Mouse (Mus musculus): ENCODE measurements around the gene Myh4. TPM values are rescaled to one million over a fixed set of nuclear protein-coding genes. Genes with fewer than 3 reads are reported as not detected.
A peak's percentile ranks its signal among the peaks of the same experiment; 100 is the strongest.

The Myh4 gene
- polyA plus RNA-seq, 1 experiment from 2014 or later = 0.08 TPM

DNA sequence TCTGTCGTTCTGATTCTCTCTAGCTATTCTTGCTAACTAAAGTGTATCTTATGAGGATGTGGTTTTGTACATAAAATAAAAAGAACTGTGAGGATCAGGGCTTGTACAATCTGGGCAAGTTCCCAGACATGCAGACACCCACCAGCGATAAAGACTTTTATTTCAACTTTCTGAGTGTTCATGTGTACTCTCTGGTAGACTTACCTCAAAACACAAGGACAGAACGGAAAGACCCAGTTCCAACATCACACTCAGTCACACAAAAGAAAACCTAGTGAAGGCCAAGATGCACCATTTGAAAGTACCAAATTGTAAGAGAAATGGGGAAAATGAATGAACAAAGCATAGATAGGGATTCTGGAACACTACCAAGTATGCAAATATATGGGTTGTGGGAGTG is 9.1 kb upstream of the Myh4 start:
- Histone ChIP-seq H3K4me3 (replicated peaks; ENCODE audit: low read depth, low read length) (no peak overlapping the region), H3K9ac (replicated peaks; ENCODE audit: low read length) (no peak overlapping the region), H3K36me3 (ENCODE audit: control insufficient read depth, insufficient read depth, low read length) (no peaks in the 10 kb centered on the region), H3K4me2 (ENCODE audit: low read length) (no peak overlapping the region), H3K9me3 (ENCODE audit: control insufficient read depth, low read length) (no peaks in the 10 kb centered on the region), H3K27ac (replicated peaks; ENCODE audit: low read depth, low read length) (no peak overlapping the region), H3K4me1 (ENCODE audit: control insufficient read depth, insufficient read depth, low read length) (no peaks in the 10 kb centered on the region), H3K27me3 (ENCODE audit: control insufficient read depth, insufficient read depth, low read length) (no peaks in the 10 kb centered on the region)
- no peak for ATAC-seq (ENCODE audit: low FRiP score, low TSS enrichment)
- no peak for DNase-seq
- WGBS = 94% methylated on average over 3 of the region's 3 CpGs

DNA sequence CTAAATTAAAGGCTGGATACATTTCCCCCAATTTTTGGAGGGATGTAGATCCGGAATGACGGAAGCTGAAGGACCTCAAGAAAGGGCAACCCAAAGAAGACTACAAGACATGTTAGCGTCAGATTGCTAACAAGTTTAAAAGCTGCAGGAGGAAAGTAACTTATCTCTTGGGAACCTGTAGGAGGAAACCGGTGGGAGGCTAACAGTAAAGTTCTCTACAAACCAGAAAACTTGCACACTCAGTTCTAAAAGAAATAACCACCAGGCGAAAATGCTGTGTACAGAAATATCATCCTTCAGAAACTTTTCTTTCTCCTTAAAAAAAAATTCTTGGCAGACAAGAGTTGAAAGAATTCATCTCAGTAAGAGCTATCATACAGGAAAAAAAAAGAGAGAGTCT is 8.7 kb upstream of the Myh4 start:
- Histone ChIP-seq H3K27ac (replicated peaks; ENCODE audit: low read depth, low read length) (no peak overlapping the region), H3K9ac (replicated peaks; ENCODE audit: low read length) (no peak overlapping the region), H3K4me3 (replicated peaks; ENCODE audit: low read depth, low read length) (no peak overlapping the region), H3K4me2 (ENCODE audit: low read length) (no peak overlapping the region), H3K9me3 (ENCODE audit: control insufficient read depth, low read length) (no peaks in the 10 kb centered on the region), H3K4me1 (ENCODE audit: control insufficient read depth, insufficient read depth, low read length) (no peaks in the 10 kb centered on the region), H3K36me3 (ENCODE audit: control insufficient read depth, insufficient read depth, low read length) (no peaks in the 10 kb centered on the region), H3K27me3 (ENCODE audit: control insufficient read depth, insufficient read depth, low read length) (no peaks in the 10 kb centered on the region)
- WGBS = 91% methylated on average over 5 of the region's 5 CpGs
- no peak for ATAC-seq (ENCODE audit: low FRiP score, low TSS enrichment)
- DNase-seq = no peak

- H3K27ac ChIP-seq (replicated peaks; ENCODE audit: low read depth, low read length) = no peak overlapping the region
- H3K27me3 ChIP-seq (ENCODE audit: control insufficient read depth, insufficient read depth, low read length) = no peaks in the 10 kb centered on the region
- no peaks in the 10 kb centered on the region for H3K4me1 ChIP-seq (ENCODE audit: control insufficient read depth, insufficient read depth, low read length)
- no peaks in the 10 kb centered on the region for H3K36me3 ChIP-seq (ENCODE audit: control insufficient read depth, insufficient read depth, low read length)
- WGBS = 84% methylated on average over 2 of the region's 2 CpGs
- no peak overlapping the region for H3K4me3 ChIP-seq (replicated peaks; ENCODE audit: low read depth, low read length)
- H3K9me3 ChIP-seq (ENCODE audit: control insufficient read depth, low read length) = no peaks in the 10 kb centered on the region
- DNase-seq = no peak
- no peak overlapping the region for H3K4me2 ChIP-seq (ENCODE audit: low read length)
- H3K9ac ChIP-seq (replicated peaks; ENCODE audit: low read length) = no peak overlapping the region
- no peak for ATAC-seq (ENCODE audit: low FRiP score, low TSS enrichment)
Measured at GRCm38 (mm10) chr11:67229946-67230345, 7.9 kb upstream of the Myh4 start.

GRCm38 (mm10) chr11:67235639-67236358 is 2.0 kb upstream of the Myh4 start:
- no peak overlapping the region for H3K4me3 ChIP-seq (replicated peaks; ENCODE audit: low read depth, low read length)

GRCm38 (mm10) chr11:67236799-67237198 is 1.0 kb upstream of the Myh4 start:
- 91% methylated on average over 9 of the region's 9 CpGs for WGBS
- Histone ChIP-seq H3K27me3 (ENCODE audit: control insufficient read depth, insufficient read depth, low read length) (no peaks in the 10 kb centered on the region), H3K9me3 (ENCODE audit: control insufficient read depth, low read length) (no peaks in the 10 kb centered on the region), H3K9ac (replicated peaks; ENCODE audit: low read length) (no peak overlapping the region), H3K36me3 (ENCODE audit: control insufficient read depth, insufficient read depth, low read length) (no peaks in the 10 kb centered on the region), H3K4me1 (ENCODE audit: control insufficient read depth, insufficient read depth, low read length) (no peaks in the 10 kb centered on the region), H3K4me3 (replicated peaks; ENCODE audit: low read depth, low read length) (no peak overlapping the region), H3K27ac (replicated peaks; ENCODE audit: low read depth, low read length) (no peak overlapping the region), H3K4me2 (ENCODE audit: low read length) (no peak overlapping the region)
- no peak for ATAC-seq (ENCODE audit: low FRiP score, low TSS enrichment)
- no peak for DNase-seq

More at GRCm38 (mm10) chr11:67235639-67236358, 2.0 kb upstream of the Myh4 start:
- no peaks in the 10 kb centered on the region for H3K27me3 ChIP-seq (ENCODE audit: control insufficient read depth, insufficient read depth, low read length)
- H3K36me3 ChIP-seq (ENCODE audit: control insufficient read depth, insufficient read depth, low read length) = no peaks in the 10 kb centered on the region
- DNase-seq (peak; percentile 72), ATAC-seq (ENCODE audit: low FRiP score, low TSS enrichment) (no peak)
- H3K4me1 ChIP-seq (ENCODE audit: control insufficient read depth, insufficient read depth, low read length) = no peaks in the 10 kb centered on the region
- H3K9me3 ChIP-seq (ENCODE audit: control insufficient read depth, low read length) = no peaks in the 10 kb centered on the region
- 70% methylated on average over 5 of the region's 5 CpGs for WGBS
- no peak overlapping the region for H3K9ac ChIP-seq (replicated peaks; ENCODE audit: low read length)
- H3K27ac ChIP-seq (replicated peaks; ENCODE audit: low read depth, low read length) = no peak overlapping the region
- no peak overlapping the region for H3K4me2 ChIP-seq (ENCODE audit: low read length)

DNA sequence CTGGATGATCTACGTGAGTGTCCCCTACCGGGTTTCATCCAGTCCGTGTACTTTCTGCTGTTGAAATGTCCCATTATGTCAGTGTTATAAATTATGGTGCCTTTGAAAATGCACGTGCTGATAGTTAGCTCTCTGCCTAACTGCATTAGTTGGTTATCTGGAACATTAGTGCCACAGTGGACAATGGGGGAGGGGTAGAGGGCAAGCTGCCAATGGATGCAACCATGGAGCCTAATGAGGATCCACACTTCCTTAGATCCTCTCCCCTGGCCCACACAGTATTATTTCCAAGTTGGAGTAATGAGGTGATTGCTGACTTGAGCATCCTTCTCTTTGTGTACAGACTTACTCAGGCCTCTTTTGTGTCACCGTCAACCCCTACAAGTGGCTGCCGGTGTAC is 3.2 kb downstream of the Myh4 start:
- Histone ChIP-seq H3K4me2 (ENCODE audit: low read length) (no peak overlapping the region), H3K9ac (replicated peaks; ENCODE audit: low read length) (no peak overlapping the region), H3K27me3 (ENCODE audit: control insufficient read depth, insufficient read depth, low read length) (no peaks in the 10 kb centered on the region), H3K4me1 (ENCODE audit: control insufficient read depth, insufficient read depth, low read length) (no peaks in the 10 kb centered on the region), H3K4me3 (replicated peaks; ENCODE audit: low read depth, low read length) (no peak overlapping the region), H3K9me3 (ENCODE audit: control insufficient read depth, low read length) (no peaks in the 10 kb centered on the region), H3K27ac (replicated peaks; ENCODE audit: low read depth, low read length) (no peak overlapping the region), H3K36me3 (ENCODE audit: control insufficient read depth, insufficient read depth, low read length) (no peaks in the 10 kb centered on the region)
- ATAC-seq (ENCODE audit: low FRiP score, low TSS enrichment) = no peak
- 95% methylated on average over 6 of the region's 6 CpGs for WGBS
- DNase-seq = no peak

GRCm38 (mm10) chr11:67253691-67254090 is 15.9 kb downstream of the Myh4 start:
- no peaks in the 10 kb centered on the region for H3K27me3 ChIP-seq (ENCODE audit: control insufficient read depth, insufficient read depth, low read length)
- no peak overlapping the region for H3K27ac ChIP-seq (replicated peaks; ENCODE audit: low read depth, low read length)
- no peaks in the 10 kb centered on the region for H3K9me3 ChIP-seq (ENCODE audit: control insufficient read depth, low read length)
- no peaks in the 10 kb centered on the region for H3K4me1 ChIP-seq (ENCODE audit: control insufficient read depth, insufficient read depth, low read length)
- no peaks in the 10 kb centered on the region for H3K36me3 ChIP-seq (ENCODE audit: control insufficient read depth, insufficient read depth, low read length)
- no peak for ATAC-seq (ENCODE audit: low FRiP score, low TSS enrichment)
- WGBS = 97% methylated on average over 4 of the region's 4 CpGs
- H3K4me2 ChIP-seq (ENCODE audit: low read length) = no peak overlapping the region
- no peak for DNase-seq
- H3K4me3 ChIP-seq (replicated peaks; ENCODE audit: low read depth, low read length) = no peak overlapping the region
- H3K9ac ChIP-seq (replicated peaks; ENCODE audit: low read length) = no peak overlapping the region

DNA sequence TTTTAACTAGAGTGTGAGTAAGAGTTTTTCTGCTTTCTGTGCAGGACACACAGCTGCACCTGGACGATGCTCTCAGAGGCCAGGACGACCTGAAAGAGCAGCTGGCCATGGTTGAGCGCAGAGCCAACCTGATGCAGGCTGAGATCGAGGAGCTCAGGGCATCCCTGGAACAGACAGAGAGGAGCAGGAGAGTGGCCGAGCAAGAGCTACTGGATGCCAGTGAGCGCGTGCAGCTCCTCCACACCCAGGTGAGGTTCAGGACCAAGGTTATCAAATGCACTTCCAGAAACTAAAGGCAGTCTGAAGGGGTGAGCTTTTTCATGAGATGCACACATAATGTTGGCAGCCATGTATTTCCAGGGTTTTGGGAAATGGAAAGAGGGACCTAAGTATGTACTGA is 19.2 kb downstream of the Myh4 start:
- H3K4me1 ChIP-seq (ENCODE audit: control insufficient read depth, insufficient read depth, low read length) = no peaks in the 10 kb centered on the region
- H3K4me2 ChIP-seq (ENCODE audit: low read length) = no peak overlapping the region
- H3K9ac ChIP-seq (replicated peaks; ENCODE audit: low read length) = no peak overlapping the region
- DNase-seq (no peak), ATAC-seq (ENCODE audit: low FRiP score, low TSS enrichment) (no peak)
- 89% methylated on average over 7 of the region's 7 CpGs for WGBS
- H3K36me3 ChIP-seq (ENCODE audit: control insufficient read depth, insufficient read depth, low read length) = no peaks in the 10 kb centered on the region
- no peaks in the 10 kb centered on the region for H3K9me3 ChIP-seq (ENCODE audit: control insufficient read depth, low read length)
- H3K27me3 ChIP-seq (ENCODE audit: control insufficient read depth, insufficient read depth, low read length) = no peaks in the 10 kb centered on the region
- no peak overlapping the region for H3K4me3 ChIP-seq (replicated peaks; ENCODE audit: low read depth, low read length)
- no peak overlapping the region for H3K27ac ChIP-seq (replicated peaks; ENCODE audit: low read depth, low read length)

DNA sequence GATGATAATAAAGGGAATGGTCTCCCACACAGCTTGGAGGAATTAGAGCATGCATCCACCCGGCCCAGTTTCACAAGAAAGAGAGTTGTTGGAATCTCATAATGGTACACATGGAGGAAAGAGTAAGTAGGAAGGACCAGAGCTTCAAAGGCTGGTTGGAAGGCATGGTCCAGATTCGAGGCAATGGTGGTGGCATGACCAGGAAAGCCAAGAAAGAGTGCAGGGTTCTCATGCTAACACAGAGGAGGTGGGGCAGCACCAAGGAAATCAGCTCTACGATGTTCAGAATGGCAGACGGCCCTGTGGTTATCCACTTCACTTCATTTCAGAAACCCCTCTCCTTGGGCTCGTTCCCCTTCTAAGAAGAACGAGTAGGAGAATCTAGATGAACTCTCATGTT is 23.1 kb downstream of the Myh4 start:
- H3K27ac ChIP-seq (replicated peaks; ENCODE audit: low read depth, low read length) = no peak overlapping the region
- WGBS = 87% methylated on average over 6 of the region's 6 CpGs
- H3K4me3 ChIP-seq (replicated peaks; ENCODE audit: low read depth, low read length) = no peak overlapping the region
- ATAC-seq (ENCODE audit: low FRiP score, low TSS enrichment) = no peak
- DNase-seq = no peak
- H3K4me2 ChIP-seq (ENCODE audit: low read length) = no peak overlapping the region
- H3K27me3 ChIP-seq (ENCODE audit: control insufficient read depth, insufficient read depth, low read length) = no peaks in the 10 kb centered on the region
- no peaks in the 10 kb centered on the region for H3K36me3 ChIP-seq (ENCODE audit: control insufficient read depth, insufficient read depth, low read length)
- no peaks in the 10 kb centered on the region for H3K4me1 ChIP-seq (ENCODE audit: control insufficient read depth, insufficient read depth, low read length)
- H3K9ac ChIP-seq (replicated peaks; ENCODE audit: low read length) = no peak overlapping the region
- H3K9me3 ChIP-seq (ENCODE audit: control insufficient read depth, low read length) = no peaks in the 10 kb centered on the region

All from midbrain, embryonic 14.5 days (tissue).